Mouse (Mus musculus): ENCODE results near the gene Dennd4a. TPM values are rescaled to one million over a fixed set of nuclear protein-coding genes. Genes with fewer than 3 reads are reported as not detected.
A peak's percentile ranks its signal among the peaks of the same experiment; 100 is the strongest.

Gene Dennd4a
- polyA plus RNA-seq, 1 experiment from 2014 or later = 13.7 TPM

DNA sequence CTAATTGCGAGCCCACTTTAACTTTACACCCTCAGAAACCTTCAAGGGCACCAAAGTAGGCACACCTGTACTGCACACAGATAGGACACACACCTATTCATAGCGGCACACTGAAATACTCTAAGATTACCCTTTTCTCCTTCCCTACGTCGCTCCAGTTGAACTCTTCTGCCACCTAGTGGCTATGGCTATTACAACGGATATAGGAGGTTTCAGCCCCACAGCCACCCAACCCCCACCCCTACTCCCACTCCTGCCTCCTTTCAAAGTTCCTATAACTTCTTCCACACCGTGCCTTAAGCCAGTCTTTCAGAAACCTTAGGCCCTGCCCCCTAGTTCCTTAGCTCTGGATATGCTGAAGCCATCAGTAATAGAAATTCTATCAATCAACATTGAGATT is 125.4 kb downstream of the Dennd4a start:
- Histone ChIP-seq H3K27me3 (ENCODE audit: insufficient read depth, low read length) (no peaks in the 10 kb centered on the region), H3K27ac (ENCODE audit: low read depth) (no peak overlapping the region), H3K4me2 (ENCODE audit: low read depth, low read length) (no peak overlapping the region), H3K9ac (replicated peaks) (no peak overlapping the region), H3K4me3 (ENCODE audit: low read depth, low read length) (no peak overlapping the region), H3K9me3 (ENCODE audit: low read length) (no peaks in the 10 kb centered on the region), H3K4me1 (ENCODE audit: insufficient read depth) (peaks cover 33% of the 10 kb centered on the region), H3K36me3 (replicated peaks; ENCODE audit: insufficient read depth, low read length) (no peaks in the 10 kb centered on the region)
- ATAC-seq (peak; percentile 17; the same call in 1 of the 2 replicates), DNase-seq (peak; percentile 72)
- no peak for TF ChIP-seq EP300 (IDR thresholded peaks at IDR 0.05; ENCODE audit: low read depth)
- TF ChIP-seq CTCF (IDR thresholded peaks at IDR 0.05; ENCODE audit: low read depth) = peak; percentile 92
- 2% methylated on average over 6 of the region's 6 CpGs for WGBS (ENCODE audit: insufficient replicate concordance)

DNA sequence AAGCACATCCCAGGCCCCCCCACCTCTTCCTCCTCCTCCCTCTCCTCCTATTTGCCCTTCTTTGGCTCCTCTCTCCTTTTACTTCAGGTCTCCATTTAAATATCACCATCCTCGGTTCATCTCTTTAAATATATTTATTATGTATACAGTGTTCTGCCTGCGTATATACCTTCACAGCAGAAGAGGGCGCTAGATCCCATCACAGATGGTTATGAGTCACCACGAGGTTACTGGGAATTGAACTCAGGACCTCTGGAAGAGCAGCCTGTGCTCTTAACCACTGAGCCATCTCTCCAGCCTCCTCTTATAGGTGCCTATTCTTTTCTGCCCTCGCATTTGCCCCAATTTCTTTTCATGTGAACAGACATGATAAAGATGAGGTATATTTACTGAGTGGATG is 126.4 kb downstream of the Dennd4a start:
- no peak overlapping the region for H3K9ac ChIP-seq (replicated peaks)
- peak; percentile 37 for TF ChIP-seq CTCF (IDR thresholded peaks at IDR 0.05; ENCODE audit: low read depth)
- no peak for TF ChIP-seq EP300 (IDR thresholded peaks at IDR 0.05; ENCODE audit: low read depth)
- ATAC-seq = no peak
- no peak overlapping the region for H3K4me3 ChIP-seq (ENCODE audit: low read depth, low read length)
- H3K4me2 ChIP-seq (ENCODE audit: low read depth, low read length) = no peak overlapping the region
- no peak for DNase-seq
- no peaks in the 10 kb centered on the region for H3K9me3 ChIP-seq (ENCODE audit: low read length)
- H3K27ac ChIP-seq (ENCODE audit: low read depth) = no peak overlapping the region
- H3K36me3 ChIP-seq (replicated peaks; ENCODE audit: insufficient read depth, low read length) = no peaks in the 10 kb centered on the region
- peaks cover 27% of the 10 kb centered on the region for H3K4me1 ChIP-seq (ENCODE audit: insufficient read depth)
- 57% methylated on average over 5 of the region's 5 CpGs for WGBS (ENCODE audit: insufficient replicate concordance)
- no peaks in the 10 kb centered on the region for H3K27me3 ChIP-seq (ENCODE audit: insufficient read depth, low read length)

GRCm38 (mm10) chr9:64938535-64938934 is 127.4 kb downstream of the Dennd4a start:
- Histone ChIP-seq H3K9ac (replicated peaks) (0 out of 2 replicates have a peak overlapping the region, but pooled peaks have one; percentile 7), H3K4me1 (ENCODE audit: insufficient read depth) (peaks cover 16% of the 10 kb centered on the region), H3K9me3 (ENCODE audit: low read length) (no peaks in the 10 kb centered on the region), H3K4me3 (ENCODE audit: low read depth, low read length) (no peak overlapping the region), H3K27ac (ENCODE audit: low read depth) (no peak overlapping the region), H3K27me3 (ENCODE audit: insufficient read depth, low read length) (no peaks in the 10 kb centered on the region), H3K4me2 (ENCODE audit: low read depth, low read length) (peak overlapping the region; percentile 42), H3K36me3 (replicated peaks; ENCODE audit: insufficient read depth, low read length) (no peaks in the 10 kb centered on the region)
- 25% methylated on average over 5 of the region's 5 CpGs for WGBS (ENCODE audit: insufficient replicate concordance)
- TF ChIP-seq CTCF (IDR thresholded peaks at IDR 0.05; ENCODE audit: low read depth) = no peak
- TF ChIP-seq EP300 (IDR thresholded peaks at IDR 0.05; ENCODE audit: low read depth) = no peak
- DNase-seq (no peak), ATAC-seq (no peak)

- Histone ChIP-seq H3K4me2 (ENCODE audit: low read depth, low read length) (peak overlapping the region; percentile 42; the same call in 1 of the 2 replicates), H3K4me1 (ENCODE audit: insufficient read depth) (peaks cover 13% of the 10 kb centered on the region), H3K9me3 (ENCODE audit: low read length) (no peaks in the 10 kb centered on the region), H3K9ac (replicated peaks) (no peak overlapping the region), H3K27ac (ENCODE audit: low read depth) (no peak overlapping the region), H3K4me3 (ENCODE audit: low read depth, low read length) (no peak overlapping the region), H3K36me3 (replicated peaks; ENCODE audit: insufficient read depth, low read length) (no peaks in the 10 kb centered on the region), H3K27me3 (ENCODE audit: insufficient read depth, low read length) (no peaks in the 10 kb centered on the region)
- no peak for ATAC-seq
- no peak for DNase-seq
- 32% methylated on average over 4 of the region's 4 CpGs for WGBS (ENCODE audit: insufficient replicate concordance)
- no peak for TF ChIP-seq CTCF (IDR thresholded peaks at IDR 0.05; ENCODE audit: low read depth)
These were observed 128.1 kb downstream of the Dennd4a start for GRCm38 (mm10) chr9:64939281-64939680.

GRCm38 (mm10) chr9:64939790-64940189 is 128.7 kb downstream of the Dennd4a start:
- H3K27me3 ChIP-seq (ENCODE audit: insufficient read depth, low read length) = no peaks in the 10 kb centered on the region
- H3K4me2 ChIP-seq (ENCODE audit: low read depth, low read length) = no peak overlapping the region
- H3K27ac ChIP-seq (ENCODE audit: low read depth) = no peak overlapping the region
- 79% methylated on average over 2 of the region's 2 CpGs for WGBS (ENCODE audit: insufficient replicate concordance)
- peaks cover 8% of the 10 kb centered on the region for H3K4me1 ChIP-seq (ENCODE audit: insufficient read depth)
- no peak for ATAC-seq
- H3K9me3 ChIP-seq (ENCODE audit: low read length) = no peaks in the 10 kb centered on the region
- 0 out of 2 replicates have a peak, but pooled peaks have one; percentile 19 for TF ChIP-seq CTCF (IDR thresholded peaks at IDR 0.05; ENCODE audit: low read depth)
- no peak for TF ChIP-seq EP300 (IDR thresholded peaks at IDR 0.05; ENCODE audit: low read depth)
- H3K9ac ChIP-seq (replicated peaks) = no peak overlapping the region
- H3K36me3 ChIP-seq (replicated peaks; ENCODE audit: insufficient read depth, low read length) = no peaks in the 10 kb centered on the region
- no peak for DNase-seq
- no peak overlapping the region for H3K4me3 ChIP-seq (ENCODE audit: low read depth, low read length)

DNA sequence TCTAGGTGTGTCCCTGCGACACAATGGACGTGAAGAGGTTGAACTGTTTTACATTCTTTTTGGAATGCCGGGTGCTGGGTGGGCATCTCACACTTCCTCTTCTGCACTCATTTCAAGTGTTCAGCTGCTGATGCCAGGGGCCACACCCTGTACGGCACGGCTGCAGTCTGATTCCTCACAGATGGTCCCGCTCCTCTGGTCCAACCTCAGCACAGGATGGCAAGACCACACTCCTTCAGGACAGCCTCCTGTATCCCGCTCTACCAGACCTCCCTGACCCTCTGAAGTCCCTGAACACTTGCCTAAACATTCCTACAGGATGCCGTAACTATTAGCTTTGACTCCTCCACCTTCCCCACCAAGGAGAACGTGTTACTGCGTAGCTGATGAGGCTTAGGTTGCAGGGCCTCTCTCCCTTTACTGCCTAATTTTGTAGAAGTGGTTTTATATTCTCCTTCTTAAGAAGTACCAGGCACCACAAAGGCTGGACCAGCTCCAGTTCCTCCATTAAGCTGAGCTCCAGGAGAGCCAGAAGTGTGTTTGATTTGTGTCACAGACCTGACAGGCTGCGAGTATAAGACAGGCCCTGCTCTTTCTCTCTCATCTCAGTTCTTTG is 129.7 kb downstream of the Dennd4a start:
- DNase-seq (no peak), ATAC-seq (no peak)
- Histone ChIP-seq H3K27ac (ENCODE audit: low read depth) (no peak overlapping the region), H3K27me3 (ENCODE audit: insufficient read depth, low read length) (no peaks in the 10 kb centered on the region), H3K4me3 (ENCODE audit: low read depth, low read length) (no peak overlapping the region), H3K36me3 (replicated peaks; ENCODE audit: insufficient read depth, low read length) (no peaks in the 10 kb centered on the region), H3K4me2 (ENCODE audit: low read depth, low read length) (no peak overlapping the region), H3K4me1 (ENCODE audit: insufficient read depth) (peaks cover 6% of the 10 kb centered on the region), H3K9me3 (ENCODE audit: low read length) (no peaks in the 10 kb centered on the region), H3K9ac (replicated peaks) (no peak overlapping the region)
- 80% methylated on average over 11 of the region's 11 CpGs for WGBS (ENCODE audit: insufficient replicate concordance)
- TF ChIP-seq CTCF (IDR thresholded peaks at IDR 0.05; ENCODE audit: low read depth) (no peak), EP300 (IDR thresholded peaks at IDR 0.05; ENCODE audit: low read depth) (no peak)

Measured in liver, postnatal 0 days (tissue).